Mouse (Mus musculus) thymus, postnatal 25 days (tissue): ENCODE results near the gene Rinl.

Source experiments
- DNase-seq: peaks from one replicate; pipeline ENCODE4 v3.0.0; 2022

Rinl gene

DNA sequence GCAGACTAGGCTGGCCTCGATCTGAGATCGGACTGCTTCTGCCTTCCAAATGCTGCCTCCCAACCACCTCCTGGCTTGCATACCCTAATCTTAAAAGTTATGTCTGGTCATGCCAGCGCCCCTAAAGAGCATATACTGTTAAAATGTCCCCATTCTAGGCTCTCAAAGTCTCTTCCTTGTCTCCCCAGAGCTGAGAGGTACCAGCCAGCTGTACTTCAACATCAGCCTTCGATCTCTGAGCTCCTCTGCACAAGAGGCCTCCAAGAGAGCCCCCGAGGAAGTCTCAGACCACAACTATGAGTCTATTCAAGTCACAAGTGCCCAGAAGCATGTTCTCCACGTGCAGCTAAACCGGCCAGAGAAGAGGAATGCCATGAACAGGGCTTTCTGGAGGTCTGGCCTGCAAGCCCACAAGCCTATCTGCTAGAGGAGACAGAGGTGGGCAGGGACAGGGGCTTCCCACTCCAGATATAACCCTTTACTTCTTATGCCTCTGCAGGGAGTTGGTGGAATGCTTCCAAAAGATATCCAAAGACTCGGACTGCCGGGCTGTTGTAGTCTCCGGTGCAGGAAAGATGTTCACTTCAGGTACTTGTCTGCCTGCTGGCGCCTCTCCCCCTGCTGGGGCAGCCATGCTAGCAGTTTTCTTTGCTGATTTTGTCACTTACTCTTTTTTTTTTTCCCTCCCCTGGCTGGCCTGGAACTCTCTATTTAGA, 37.1 kb downstream of the Rinl start:
- peak; percentile 64 for DNase-seq

GRCm38 (mm10) chr7:28826402-28826772, 37.6 kb downstream of the Rinl start:
- no peak for DNase-seq

DNA sequence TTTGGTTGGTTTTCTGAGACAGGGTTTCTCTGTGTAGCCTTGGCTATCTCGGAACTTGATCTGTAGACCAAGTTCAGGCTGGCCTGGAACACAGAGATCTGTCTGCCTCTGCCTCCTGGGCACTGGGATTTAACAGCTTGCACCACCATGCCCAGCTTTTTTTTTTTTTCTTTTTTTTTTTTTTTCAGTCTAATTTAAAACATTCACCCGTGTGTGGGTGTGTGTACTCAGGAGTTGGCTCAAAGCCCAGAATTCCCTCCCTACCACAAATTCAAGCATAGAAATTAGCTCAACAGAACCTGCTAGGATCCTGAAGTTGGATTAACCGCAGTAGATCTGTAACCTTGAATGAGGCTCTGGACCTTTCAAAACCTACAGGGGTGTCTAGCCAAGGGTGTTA, 38.6 kb downstream of the Rinl start:
- no peak for DNase-seq

DNA sequence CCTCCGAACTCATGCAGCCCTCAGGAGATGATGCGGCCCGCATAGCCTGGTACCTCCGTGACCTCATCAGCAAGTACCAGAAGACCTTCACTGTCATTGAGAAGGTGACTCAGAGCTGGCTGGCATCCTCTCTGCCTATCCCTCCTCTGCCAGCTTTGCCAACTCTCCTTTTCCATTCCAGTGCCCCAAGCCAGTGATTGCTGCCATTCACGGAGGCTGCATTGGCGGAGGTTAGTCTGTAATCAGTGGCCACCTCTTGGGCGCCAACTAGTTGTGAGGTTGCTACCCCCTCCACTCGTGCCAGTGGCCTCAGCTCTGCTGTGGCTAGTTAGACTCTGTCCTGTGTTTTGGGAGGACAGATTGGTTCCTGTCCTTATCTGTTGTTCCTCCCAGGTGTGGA, 41.1 kb downstream of the Rinl start:
- no peak for DNase-seq

DNA sequence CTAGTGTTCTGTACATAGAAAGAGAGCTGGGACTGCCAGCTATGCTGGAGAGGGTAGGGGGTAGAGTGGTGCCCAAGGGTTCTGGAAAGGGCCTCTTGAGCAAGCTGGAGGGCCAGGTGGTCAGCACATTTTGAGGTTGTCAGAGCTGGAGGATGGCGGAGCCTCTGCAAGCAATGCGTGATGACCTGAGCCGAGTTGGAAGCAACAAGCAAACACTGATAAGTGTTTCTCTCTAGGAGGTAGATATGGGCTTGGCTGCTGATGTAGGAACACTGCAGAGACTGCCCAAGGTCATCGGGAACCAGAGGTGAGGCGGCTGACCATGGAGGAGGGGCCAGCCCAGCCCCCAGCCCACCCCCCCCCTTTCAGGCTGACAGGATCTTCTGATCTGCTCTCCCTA, 42.2 kb downstream of the Rinl start:
- no peak for DNase-seq

DNA sequence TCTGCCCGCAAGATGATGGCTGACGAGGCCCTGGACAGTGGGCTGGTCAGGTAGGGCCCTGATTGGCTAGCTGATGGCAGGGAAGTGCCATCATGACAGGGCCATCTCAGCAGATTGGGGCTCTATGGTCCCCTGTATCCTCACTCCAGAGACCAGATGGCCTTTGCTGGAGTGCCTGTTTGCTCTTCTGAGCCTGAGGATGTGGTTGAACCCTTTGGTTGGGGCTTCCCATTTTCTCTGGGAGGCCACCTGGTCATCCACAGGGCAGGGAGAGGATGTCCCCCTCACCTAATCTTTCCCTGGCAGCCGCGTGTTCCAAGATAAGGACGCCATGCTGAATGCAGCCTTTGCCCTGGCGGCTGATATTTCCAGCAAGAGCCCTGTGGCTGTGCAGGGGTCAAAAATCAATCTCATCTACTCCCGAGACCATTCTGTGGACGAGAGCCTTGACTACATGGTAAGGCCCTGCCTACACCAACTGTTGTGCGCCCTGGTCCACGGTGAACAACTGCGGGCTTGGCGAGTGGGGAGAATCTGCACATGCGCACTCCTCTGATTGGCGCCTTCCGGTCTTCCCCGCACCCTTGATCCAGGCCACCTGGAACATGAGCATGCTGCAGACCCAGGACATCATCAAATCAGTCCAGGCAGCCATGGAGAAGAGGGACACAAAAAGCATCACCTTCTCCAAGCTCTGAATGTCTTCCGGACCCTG, 42.8 kb downstream of the Rinl start:
- no peak for DNase-seq

DNA sequence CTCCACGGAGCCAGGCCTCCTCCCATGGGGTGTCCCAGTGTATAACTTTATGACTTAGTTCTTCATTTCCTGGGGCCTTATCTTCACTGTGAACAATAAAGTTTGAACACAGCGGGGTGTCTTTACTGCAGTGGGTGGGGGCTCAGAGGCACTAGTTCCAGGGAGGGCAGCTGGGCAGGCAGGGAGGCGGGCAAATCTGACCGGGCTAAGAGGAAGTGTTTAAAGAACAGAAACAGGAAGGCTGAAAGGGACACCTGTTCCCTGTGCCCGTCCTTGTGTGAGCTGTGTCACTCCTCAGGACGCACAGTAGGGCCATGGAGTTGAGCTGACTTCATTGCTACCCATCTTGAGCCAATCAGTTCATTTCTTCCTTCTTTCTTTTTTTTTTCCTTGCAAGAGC, 43.4 kb downstream of the Rinl start:
- no peak for DNase-seq

GRCm38 (mm10) chr7:28833723-28834347, 45.1 kb downstream of the Rinl start, which contains the start of gene Lgals4:
TSS of gene Lgals4 (plus strand) at chr7:28833854.
- DNase-seq: no peak

- no peak for DNase-seq
Observed at GRCm38 (mm10) chr7:28836936-28837335, 48.2 kb downstream of the Rinl start.

DNA sequence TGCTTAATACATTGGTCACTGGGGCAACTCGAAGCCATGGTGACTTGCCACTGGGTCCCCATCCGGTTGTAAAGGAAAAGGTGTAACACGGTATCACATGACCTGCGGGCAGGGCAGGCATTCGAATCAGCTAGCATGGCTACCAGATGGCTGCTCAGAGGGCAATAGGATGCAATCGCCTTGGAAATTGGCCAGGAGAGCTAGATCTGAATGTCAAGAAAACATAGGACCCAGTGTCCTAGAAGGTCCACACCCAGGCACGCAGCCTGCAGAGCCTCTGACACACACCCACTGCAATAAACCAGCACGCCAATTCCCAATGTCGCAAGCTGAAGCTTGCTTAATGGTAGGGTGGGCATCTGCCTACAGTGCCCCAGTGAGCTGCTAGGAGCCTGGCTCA, 49.6 kb downstream of the Rinl start:
- no peak for DNase-seq

DNA sequence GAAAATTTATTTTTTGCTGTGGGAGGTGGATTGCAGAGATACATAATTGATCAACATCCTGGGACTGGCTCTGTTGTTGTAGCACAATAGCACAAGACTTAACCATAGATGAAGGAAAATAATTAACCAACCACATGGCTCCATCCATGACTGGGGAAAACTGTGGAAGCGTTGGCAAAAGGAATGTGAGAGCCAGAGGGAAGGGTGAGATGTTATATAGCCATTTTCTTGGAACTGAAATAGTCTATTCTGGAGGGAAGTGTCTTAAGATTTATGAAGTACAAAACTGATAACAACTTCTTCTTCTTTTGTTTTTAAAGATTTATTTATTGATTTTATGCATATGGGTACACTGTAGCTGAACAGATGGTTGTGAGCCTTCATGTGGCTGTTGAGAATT, 58.5 kb downstream of the Rinl start:
- no peak for DNase-seq
